Mouse (Mus musculus) testis, adult 2 months (tissue): ENCODE results near the gene Mrps22.

Experiments
- CTCF ChIP-seq: fragments of 200-500 bp; IDR thresholded peaks from 2 replicates; pipeline ENCODE4 v1.5.1; 2012; ENCODE audit warnings: low read depth, mild to moderate bottlenecking, inconsistent platforms, low read length, moderate library complexity; ENCODE audit not compliant: control insufficient read depth, insufficient read depth, insufficient replicate concordance
- POLR2A ChIP-seq: fragments of 200-500 bp; IDR thresholded peaks from 2 replicates; pipeline ENCODE4 v1.6.1; 2012; ENCODE audit warnings: low read depth, mild to moderate bottlenecking, inconsistent platforms, low read length, moderate library complexity; ENCODE audit not compliant: control insufficient read depth

- TF ChIP-seq POLR2A = no peak
- no peak for TF ChIP-seq CTCF
Observed at GRCm38 (mm10) chr9:98583852-98584251, 17.6 kb downstream of the Mrps22 start.
